Mouse (Mus musculus): ENCODE measurements around the gene Rgs7. TPM values are rescaled to one million over a fixed set of nuclear protein-coding genes. Genes with fewer than 3 reads are reported as not detected.

The Rgs7 gene
- polyA plus RNA-seq, 1 experiment = 0.16 TPM

- no peak for TF ChIP-seq SRF (IDR thresholded peaks at IDR 0.05; ENCODE audit: control insufficient read depth, insufficient read length, low read depth)
- no peak for TF ChIP-seq REST (IDR thresholded peaks at IDR 0.05; ENCODE audit: insufficient read depth, insufficient read length)
- no peak for TF ChIP-seq POLR2A (IDR thresholded peaks at IDR 0.05; ENCODE audit: insufficient read length, low read depth)
- no peak for TF ChIP-seq MYOD1 (IDR thresholded peaks at IDR 0.05; ENCODE audit: control insufficient read depth in 1 of 3, insufficient read length in 2 of 3, low read depth in 2 of 3)
- TF ChIP-seq MYOG (IDR thresholded peaks at IDR 0.05; ENCODE audit: control insufficient read depth in 1 of 3, insufficient read depth in 1 of 3, insufficient read length in 2 of 3, low read depth in 2 of 3) = no peak
- TF ChIP-seq POLR2AphosphoS2 (IDR thresholded peaks at IDR 0.05; ENCODE audit: insufficient read length, low read depth) = no peak
- TF ChIP-seq E2F4 (IDR thresholded peaks at IDR 0.05; ENCODE audit: insufficient read depth) = no peak
- no peak for TF ChIP-seq TCF12 (IDR thresholded peaks at IDR 0.05; ENCODE audit: insufficient read depth, poor library complexity, severe bottlenecking)
- Histone ChIP-seq H3K79me2 (ENCODE audit: control insufficient read depth, insufficient read depth) (no peaks in the 10 kb centered on the region), H3K4me2 (ENCODE audit: low read depth) (peak overlapping the region; percentile 67), H3K4me3 (no peak overlapping the region), H3K36me3 (ENCODE audit: control insufficient read depth, insufficient read depth) (no peaks in the 10 kb centered on the region), H3K27me3 (ENCODE audit: control insufficient read depth, insufficient read depth, insufficient read length) (peaks cover 10% of the 10 kb centered on the region), H3ac (ENCODE audit: control insufficient read depth, insufficient read length) (peak overlapping the region; percentile 28)
Measured at GRCm38 (mm10) chr1:175491511-175491860, 814 bp downstream of the Rgs7 start.

GRCm38 (mm10) chr1:175485109-175485508 is 7.2 kb downstream of the Rgs7 start:
- H3K36me3 ChIP-seq (ENCODE audit: control insufficient read depth, insufficient read depth) = no peaks in the 10 kb centered on the region
- no peak overlapping the region for H3K4me3 ChIP-seq
- no peaks in the 10 kb centered on the region for H3K27me3 ChIP-seq (ENCODE audit: control insufficient read depth, insufficient read depth, insufficient read length)
- TF ChIP-seq TCF12 (IDR thresholded peaks at IDR 0.05; ENCODE audit: insufficient read depth, poor library complexity, severe bottlenecking) = no peak
- TF ChIP-seq REST (IDR thresholded peaks at IDR 0.05; ENCODE audit: insufficient read depth, insufficient read length) = no peak
- TF ChIP-seq MYOD1 (IDR thresholded peaks at IDR 0.05; ENCODE audit: control insufficient read depth in 1 of 3, insufficient read length in 2 of 3, low read depth in 2 of 3) = no peak
- TF ChIP-seq MAX (IDR thresholded peaks at IDR 0.05; ENCODE audit: low read depth) = no peak
- TF ChIP-seq USF1 (IDR thresholded peaks at IDR 0.05; ENCODE audit: low read depth) = no peak
- no peak for TF ChIP-seq POLR2AphosphoS2 (IDR thresholded peaks at IDR 0.05; ENCODE audit: insufficient read length, low read depth)
- no peak for TF ChIP-seq TCF3 (IDR thresholded peaks at IDR 0.05; ENCODE audit: insufficient read length, low read depth)
- TF ChIP-seq SRF (IDR thresholded peaks at IDR 0.05; ENCODE audit: control insufficient read depth, insufficient read length, low read depth) = no peak
- no peak for TF ChIP-seq CEBPB (IDR thresholded peaks at IDR 0.05; ENCODE audit: insufficient read depth, poor library complexity, severe bottlenecking)
- no peak for TF ChIP-seq MYOG (IDR thresholded peaks at IDR 0.05; ENCODE audit: control insufficient read depth in 1 of 3, insufficient read depth in 1 of 3, insufficient read length in 2 of 3, low read depth in 2 of 3)
- TF ChIP-seq E2F4 (IDR thresholded peaks at IDR 0.05; ENCODE audit: insufficient read depth) = no peak
- TF ChIP-seq POLR2A (IDR thresholded peaks at IDR 0.05; ENCODE audit: insufficient read length, low read depth) = no peak
- H3K79me2 ChIP-seq (ENCODE audit: control insufficient read depth, insufficient read depth) = no peaks in the 10 kb centered on the region
- H3ac ChIP-seq (ENCODE audit: control insufficient read depth, insufficient read length) = no peak overlapping the region
- no peak overlapping the region for H3K4me2 ChIP-seq (ENCODE audit: low read depth)

- H3K4me3 ChIP-seq = no peak overlapping the region
- H3K27me3 ChIP-seq (ENCODE audit: control insufficient read depth, insufficient read depth, insufficient read length) = no peaks in the 10 kb centered on the region
- TF ChIP-seq CEBPB (IDR thresholded peaks at IDR 0.05; ENCODE audit: insufficient read depth, poor library complexity, severe bottlenecking) (no peak), E2F4 (IDR thresholded peaks at IDR 0.05; ENCODE audit: insufficient read depth) (no peak), SRF (IDR thresholded peaks at IDR 0.05; ENCODE audit: control insufficient read depth, insufficient read length, low read depth) (no peak), TCF12 (IDR thresholded peaks at IDR 0.05; ENCODE audit: insufficient read depth, poor library complexity, severe bottlenecking) (no peak), REST (IDR thresholded peaks at IDR 0.05; ENCODE audit: insufficient read depth, insufficient read length) (no peak), POLR2AphosphoS2 (IDR thresholded peaks at IDR 0.05; ENCODE audit: insufficient read length, low read depth) (no peak), TCF3 (IDR thresholded peaks at IDR 0.05; ENCODE audit: insufficient read length, low read depth) (no peak), MYOG (IDR thresholded peaks at IDR 0.05; ENCODE audit: control insufficient read depth in 1 of 3, insufficient read depth in 1 of 3, insufficient read length in 2 of 3, low read depth in 2 of 3) (no peak), MAX (IDR thresholded peaks at IDR 0.05; ENCODE audit: low read depth) (no peak), MYOD1 (IDR thresholded peaks at IDR 0.05; ENCODE audit: control insufficient read depth in 1 of 3, insufficient read length in 2 of 3, low read depth in 2 of 3) (no peak), USF1 (IDR thresholded peaks at IDR 0.05; ENCODE audit: low read depth) (no peak), POLR2A (IDR thresholded peaks at IDR 0.05; ENCODE audit: insufficient read length, low read depth) (no peak)
- no peaks in the 10 kb centered on the region for H3K79me2 ChIP-seq (ENCODE audit: control insufficient read depth, insufficient read depth)
- no peak overlapping the region for H3K4me2 ChIP-seq (ENCODE audit: low read depth)
- no peaks in the 10 kb centered on the region for H3K36me3 ChIP-seq (ENCODE audit: control insufficient read depth, insufficient read depth)
- no peak overlapping the region for H3ac ChIP-seq (ENCODE audit: control insufficient read depth, insufficient read length)
Measured at GRCm38 (mm10) chr1:175473060-175473459, 19.2 kb downstream of the Rgs7 start.

GRCm38 (mm10) chr1:175469087-175469788 is 23.1 kb downstream of the Rgs7 start:
- H3K79me2 ChIP-seq (ENCODE audit: control insufficient read depth, insufficient read depth) = no peaks in the 10 kb centered on the region
- H3K4me3 ChIP-seq = no peak overlapping the region
- no peaks in the 10 kb centered on the region for H3K36me3 ChIP-seq (ENCODE audit: control insufficient read depth, insufficient read depth)
- no peak for TF ChIP-seq SRF (IDR thresholded peaks at IDR 0.05; ENCODE audit: control insufficient read depth, insufficient read length, low read depth)
- TF ChIP-seq CEBPB (IDR thresholded peaks at IDR 0.05; ENCODE audit: insufficient read depth, poor library complexity, severe bottlenecking) = no peak
- no peak for TF ChIP-seq POLR2A (IDR thresholded peaks at IDR 0.05; ENCODE audit: insufficient read length, low read depth)
- no peak for TF ChIP-seq MYOD1 (IDR thresholded peaks at IDR 0.05; ENCODE audit: control insufficient read depth in 1 of 3, insufficient read length in 2 of 3, low read depth in 2 of 3)
- TF ChIP-seq USF1 (IDR thresholded peaks at IDR 0.05; ENCODE audit: low read depth) = no peak
- TF ChIP-seq MYOG (IDR thresholded peaks at IDR 0.05; ENCODE audit: control insufficient read depth in 1 of 3, insufficient read depth in 1 of 3, insufficient read length in 2 of 3, low read depth in 2 of 3) = no peak
- TF ChIP-seq TCF12 (IDR thresholded peaks at IDR 0.05; ENCODE audit: insufficient read depth, poor library complexity, severe bottlenecking) = no peak
- TF ChIP-seq TCF3 (IDR thresholded peaks at IDR 0.05; ENCODE audit: insufficient read length, low read depth) = no peak
- no peak for TF ChIP-seq POLR2AphosphoS2 (IDR thresholded peaks at IDR 0.05; ENCODE audit: insufficient read length, low read depth)
- TF ChIP-seq MAX (IDR thresholded peaks at IDR 0.05; ENCODE audit: low read depth) = no peak
- no peak for TF ChIP-seq E2F4 (IDR thresholded peaks at IDR 0.05; ENCODE audit: insufficient read depth)
- no peak overlapping the region for H3K4me2 ChIP-seq (ENCODE audit: low read depth)
- H3K27me3 ChIP-seq (ENCODE audit: control insufficient read depth, insufficient read depth, insufficient read length) = no peaks in the 10 kb centered on the region
- no peak overlapping the region for H3ac ChIP-seq (ENCODE audit: control insufficient read depth, insufficient read length)
